Mouse (Mus musculus) olfactory bulb, adult 2 months (tissue): ENCODE results near the gene Gpr55.

ENCODE experiments used
- CTCF ChIP-seq: fragments of 200-500 bp; IDR thresholded peaks from 2 replicates; pipeline ENCODE4 v1.5.1; 2012; ENCODE audit warnings: low read depth, mild to moderate bottlenecking, low read length, moderate library complexity; ENCODE audit not compliant: insufficient read depth
- POLR2A ChIP-seq: fragments of 200-500 bp; IDR thresholded peaks from 2 replicates; pipeline ENCODE4 v1.6.1; 2012; ENCODE audit warnings: mild to moderate bottlenecking, low read depth, low read length, moderate library complexity; ENCODE audit not compliant: insufficient read depth

GRCm38 (mm10) chr1:85999853-86000570 is 39.2 kb upstream of the Gpr55 start:
- TF ChIP-seq CTCF, result no peak
- TF ChIP-seq POLR2A, result no peak
